Mouse (Mus musculus) embryonic fibroblast, embryonic 13.5 days (primary cell): ENCODE measurements around the gene Kcna4.

Experiments used
- CTCF ChIP-seq: IDR thresholded peaks from 2 replicates; pipeline ENCODE4 v1.5.1; 2011; ENCODE audit warnings: mild to moderate bottlenecking, control low read depth, low read length, moderate library complexity, borderline replicate concordance; ENCODE audit not compliant: insufficient read depth
- POLR2A ChIP-seq: IDR thresholded peaks from 2 replicates; pipeline ENCODE4 v1.6.1; 2011; ENCODE audit warnings: low read depth, mild to moderate bottlenecking, control low read depth, low read length, moderate library complexity

DNA sequence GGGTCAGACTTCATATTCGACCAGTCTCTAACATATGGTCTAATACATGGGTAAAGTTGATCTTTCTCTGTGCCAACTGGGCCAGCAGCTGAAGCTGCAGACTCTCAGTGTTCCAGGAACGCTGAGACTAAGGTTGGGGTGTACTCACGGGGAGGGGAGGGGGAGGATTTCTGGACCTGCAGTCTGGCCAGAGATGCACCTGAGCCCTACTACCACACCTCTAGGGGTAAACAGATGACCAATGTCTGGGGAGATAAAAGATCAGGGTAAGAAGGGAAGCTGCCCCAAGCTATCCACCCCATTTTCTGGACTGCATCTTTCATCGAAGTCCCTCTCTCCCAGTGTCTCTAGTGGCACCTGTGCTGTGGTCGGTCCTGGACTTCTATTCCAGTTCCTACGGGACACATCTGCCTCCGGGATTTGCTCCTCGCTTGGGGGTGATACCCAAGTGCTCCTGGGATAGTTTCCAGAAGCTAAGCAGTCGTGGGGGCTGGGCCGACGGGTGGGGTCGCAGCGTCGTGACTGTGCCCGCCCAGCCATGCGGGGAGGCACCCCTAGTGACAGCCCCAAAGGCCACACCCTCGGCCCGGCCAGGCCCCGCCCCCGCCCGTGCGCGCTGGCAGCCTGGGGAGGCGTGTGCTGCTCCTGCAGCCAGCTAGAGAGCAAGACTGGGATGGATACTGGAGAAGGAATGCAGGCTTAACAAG, at the start of gene Kcna4:
- TF ChIP-seq CTCF = no peak
- TF ChIP-seq POLR2A = no peak
